Mouse (Mus musculus): ENCODE data around the gene Emc4. TPM values are rescaled to one million over a fixed set of nuclear protein-coding genes. Genes with fewer than 3 reads are reported as not detected.
A peak's percentile ranks its signal among the peaks of the same experiment; 100 is the strongest.

Gene Emc4
- total and polyA plus RNA-seq, 3 experiments, result 71.4 to 98.8 (median 86.4) TPM

- no peak for DNase-seq
Measured at GRCm38 (mm10) chr2:112339736-112340135, 28.1 kb downstream of the Emc4 start.

GRCm38 (mm10) chr2:112337211-112337610 is 30.6 kb downstream of the Emc4 start:
- DNase-seq, result peak; percentile 69

- no peak for DNase-seq
Measured at GRCm38 (mm10) chr2:112332051-112332898, 35.6 kb downstream of the Emc4 start.

- no peak for DNase-seq
Measured at GRCm38 (mm10) chr2:112328069-112328777, 39.6 kb downstream of the Emc4 start.

- peak; percentile 63 for DNase-seq
Measured at GRCm38 (mm10) chr2:112318905-112319304, 48.9 kb downstream of the Emc4 start.

GRCm38 (mm10) chr2:112318227-112318626 is 49.6 kb downstream of the Emc4 start:
- no peak for DNase-seq

- DNase-seq, result no peak
Measured at GRCm38 (mm10) chr2:112315638-112316037, 52.2 kb downstream of the Emc4 start.

Other genes starting within 250 kb of the Emc4 start
- gene Olfr1316, start 233.1 kb downstream of the Emc4 start, total RNA-seq (2021), result not detected
- not detected in 2 replicates for gene Olfr1316, start 233.1 kb downstream of the Emc4 start, polyA plus RNA-seq (2012; rRNA removed)
- gene Olfr1317, start 227.7 kb downstream of the Emc4 start, total RNA-seq (2021), result not detected
- gene Olfr1317, start 227.7 kb downstream of the Emc4 start, polyA plus RNA-seq (2012; rRNA removed), result not detected in 2 replicates
- not detected for gene Olfr1318, start 213.8 kb downstream of the Emc4 start, total RNA-seq (2021)
- gene Olfr1318, start 213.8 kb downstream of the Emc4 start, polyA plus RNA-seq (2012; rRNA removed), result not detected in 2 replicates
- 1 to 10 TPM; 5.1 to 9.2 TPM for gene Lpcat4, start 128.6 kb downstream of the Emc4 start, total RNA-seq (2021)
- gene Lpcat4, start 128.6 kb downstream of the Emc4 start, polyA plus RNA-seq (2012; rRNA removed), result 18.9 TPM in 2 replicates
- not detected for gene Nutm1, start 108.7 kb downstream of the Emc4 start, total RNA-seq (2021)
- not detected in 2 replicates for gene Nutm1, start 108.7 kb downstream of the Emc4 start, polyA plus RNA-seq (2012; rRNA removed)
- gene Nop10, start 106.1 kb downstream of the Emc4 start, total RNA-seq (2021), result 100 to 1,000 TPM; 122 to 167 TPM
- 46.6 and 57.7 TPM in 2 replicates for gene Nop10, start 106.1 kb downstream of the Emc4 start, polyA plus RNA-seq (2012; rRNA removed)
- 10 to 100 TPM; 33.4 to 35.1 TPM for gene Slc12a6, start 102.2 kb downstream of the Emc4 start, total RNA-seq (2021)
- 11.7 and 14.5 TPM in 2 replicates for gene Slc12a6, start 102.2 kb downstream of the Emc4 start, polyA plus RNA-seq (2012; rRNA removed)
- gene Gm21985, start 101.7 kb downstream of the Emc4 start, total RNA-seq (2021), result under 1 TPM in 1 of 2 experiments, not detected in 1; 0.14 TPM
- not detected in 2 replicates for gene Gm21985, start 101.7 kb downstream of the Emc4 start, polyA plus RNA-seq (2012; rRNA removed)
- gene Katnbl1, start 11.2 kb upstream of the Emc4 start, total RNA-seq (2021), result 10 to 100 TPM; 10.4 to 10.5 TPM
- 0.30 and 0.35 TPM in 2 replicates for gene Katnbl1, start 11.2 kb upstream of the Emc4 start, polyA plus RNA-seq (2012; rRNA removed)
- gene Emc7, start 87.0 kb upstream of the Emc4 start, total RNA-seq (2021), result 10 to 100 TPM; 29.8 to 36.6 TPM
- 2.9 and 3.4 TPM in 2 replicates for gene Emc7, start 87.0 kb upstream of the Emc4 start, polyA plus RNA-seq (2012; rRNA removed)
- gene Chrm5, start 112.7 kb upstream of the Emc4 start, total RNA-seq (2021), result not detected
- gene Chrm5, start 112.7 kb upstream of the Emc4 start, polyA plus RNA-seq (2012; rRNA removed), result not detected in 2 replicates
- gene Aven, start 124.9 kb upstream of the Emc4 start, total RNA-seq (2021), result 10 to 100 TPM; 17.0 to 21.2 TPM
- 0.98 and 1.0 TPM in 2 replicates for gene Aven, start 124.9 kb upstream of the Emc4 start, polyA plus RNA-seq (2012; rRNA removed)

All from adrenal gland, adult 2 months (tissue).